Mouse (Mus musculus): ENCODE measurements around the gene Ankrd55.

DNA sequence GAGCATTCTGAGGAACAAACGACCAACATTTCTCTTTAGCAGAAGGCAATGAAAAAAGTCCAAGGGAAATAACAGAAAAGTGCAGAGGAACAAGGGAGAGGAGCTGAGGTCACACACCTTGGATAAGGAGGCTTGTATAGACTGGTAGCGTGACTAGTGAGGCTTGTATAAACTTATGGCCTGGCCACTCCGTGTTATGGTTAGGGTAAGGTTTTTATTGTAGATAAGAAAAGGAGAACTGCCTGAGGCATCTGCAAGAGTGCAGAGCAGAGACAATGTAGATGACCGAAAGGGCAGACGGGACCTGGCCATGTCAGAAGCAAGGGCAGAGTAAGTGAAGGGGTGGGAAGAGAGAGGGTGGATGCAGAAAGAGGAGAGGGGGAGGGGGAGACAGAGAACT lies 10.7 kb upstream of the Ankrd55 start:
- no peak for TF ChIP-seq CTCF (IDR thresholded peaks at IDR 0.05; ENCODE audit: low read depth)
- TF ChIP-seq EP300 (optimal IDR thresholded peaks at IDR 0.05) = no peak
